Mouse (Mus musculus) liver, postnatal 0 days (tissue): ENCODE results near the gene Efna1. TPM values are rescaled to one million over a fixed set of nuclear protein-coding genes. Genes with fewer than 3 reads are reported as not detected.
A peak's percentile ranks its signal among the peaks of the same experiment; 100 is the strongest.

Experiments used
- ATAC-seq: fragments of 200-750 bp; cut with Nextera tagmentation; 2 replicates; pipeline ENCODE4 v1.8.0; 2017; ENCODE audit warnings: mild to moderate bottlenecking, moderate library complexity
- DNase-seq: peaks from one replicate; pipeline ENCODE4 v3.0.0-alpha.2; 2016
- H3K27ac ChIP-seq: fragments of 300-500 bp; sonication (generic); 2 replicates; pipeline ENCODE4 v1.5.1; 2014; ENCODE audit warnings: antibody characterized with exemption, moderate library complexity, mild to moderate bottlenecking, low read depth
- H3K27me3 ChIP-seq: fragments of 300-500 bp; sonication (generic); 2 replicates; pipeline ENCODE4 v1.6.1; 2014; ENCODE audit warnings: low read length, control low read depth, mixed read lengths; ENCODE audit not compliant: insufficient read depth
- H3K36me3 ChIP-seq: fragments of 300-500 bp; sonication (generic); replicated peaks from 2 replicates; pipeline ENCODE4 v1.6.1; 2014; ENCODE audit warnings: mild to moderate bottlenecking, control low read depth, low read length, moderate library complexity, mixed read lengths; ENCODE audit not compliant: insufficient read depth
- H3K4me1 ChIP-seq: fragments of 300-500 bp; sonication (generic); 2 replicates; pipeline ENCODE4 v1.6.1; 2014; ENCODE audit warnings: antibody characterized with exemption, mild to moderate bottlenecking, control low read depth; ENCODE audit not compliant: insufficient read depth
- H3K4me2 ChIP-seq: fragments of 300-500 bp; sonication (generic); 2 replicates; pipeline ENCODE4 v1.6.1; 2014; ENCODE audit warnings: low read depth, mild to moderate bottlenecking, low read length, moderate library complexity, mixed read lengths
- H3K4me3 ChIP-seq: fragments of 300-500 bp; sonication (generic); 2 replicates; pipeline ENCODE4 v1.5.1; 2014; ENCODE audit warnings: low read depth, low read length
- H3K9ac ChIP-seq: fragments of 300-500 bp; sonication (generic); replicated peaks from 2 replicates; pipeline ENCODE4 v1.6.1; 2014; ENCODE audit warnings: mild to moderate bottlenecking, moderate library complexity
- H3K9me3 ChIP-seq: fragments of 300-500 bp; sonication (generic); 2 replicates; pipeline ENCODE4 v1.6.1; 2016; ENCODE audit warnings: mild to moderate bottlenecking, control low read depth, low read length, mixed read lengths
- CTCF ChIP-seq: sonication (generic); IDR thresholded peaks from 2 replicates; pipeline ENCODE4 v1.5.1; 2016; ENCODE audit warnings: antibody characterized with exemption, low read depth
- EP300 ChIP-seq: IDR thresholded peaks from 2 replicates; pipeline ENCODE4 v1.6.1; 2016; ENCODE audit warnings: antibody characterized with exemption, low read depth, mild to moderate bottlenecking
- WGBS: fragments of 180-500 bp; shearing (Covaris S2); extraction: QIAGEN DNeasy Blood & Tissue Kit; methylation state at CpG from one replicate; pipeline ENCODE4 v1.1.7; 2014; ENCODE audit not compliant: insufficient replicate concordance; 5-methylcytosine and 5-hydroxymethylcytosine counted together
- polyA plus RNA-seq: library from polyadenylated mRNA; unstranded; fragments of >200 nt; fragmentation: Nextera tagmentation; extraction: Ambion mirVana; gene quantifications from 2 replicates; pipeline ENCODE4 v1.2.1, GENCODE M21; 2015

The Efna1 gene
- polyA plus RNA-seq, 1 experiment from 2014 or later, result 27.8 TPM

DNA sequence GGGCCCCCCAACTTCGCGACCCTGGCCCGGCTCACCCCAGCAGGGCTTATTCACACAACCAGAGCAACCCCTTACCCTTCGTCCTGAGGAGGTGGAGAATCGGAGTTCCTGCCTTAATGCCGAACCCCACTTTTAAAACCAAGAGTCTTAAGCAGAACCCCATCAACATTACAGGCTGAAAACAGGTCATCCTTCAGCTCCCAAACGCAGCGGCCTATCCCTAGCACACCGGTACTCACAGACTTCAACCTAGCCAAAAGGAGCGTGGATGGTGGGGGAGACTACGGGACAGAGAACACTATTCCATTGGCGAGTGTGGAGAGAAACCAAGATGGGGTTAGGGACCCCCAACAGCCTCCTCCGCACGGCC, 41.2 kb upstream of the Efna1 start:
- peaks cover 76% of the 10 kb centered on the region for H3K27me3 ChIP-seq

DNA sequence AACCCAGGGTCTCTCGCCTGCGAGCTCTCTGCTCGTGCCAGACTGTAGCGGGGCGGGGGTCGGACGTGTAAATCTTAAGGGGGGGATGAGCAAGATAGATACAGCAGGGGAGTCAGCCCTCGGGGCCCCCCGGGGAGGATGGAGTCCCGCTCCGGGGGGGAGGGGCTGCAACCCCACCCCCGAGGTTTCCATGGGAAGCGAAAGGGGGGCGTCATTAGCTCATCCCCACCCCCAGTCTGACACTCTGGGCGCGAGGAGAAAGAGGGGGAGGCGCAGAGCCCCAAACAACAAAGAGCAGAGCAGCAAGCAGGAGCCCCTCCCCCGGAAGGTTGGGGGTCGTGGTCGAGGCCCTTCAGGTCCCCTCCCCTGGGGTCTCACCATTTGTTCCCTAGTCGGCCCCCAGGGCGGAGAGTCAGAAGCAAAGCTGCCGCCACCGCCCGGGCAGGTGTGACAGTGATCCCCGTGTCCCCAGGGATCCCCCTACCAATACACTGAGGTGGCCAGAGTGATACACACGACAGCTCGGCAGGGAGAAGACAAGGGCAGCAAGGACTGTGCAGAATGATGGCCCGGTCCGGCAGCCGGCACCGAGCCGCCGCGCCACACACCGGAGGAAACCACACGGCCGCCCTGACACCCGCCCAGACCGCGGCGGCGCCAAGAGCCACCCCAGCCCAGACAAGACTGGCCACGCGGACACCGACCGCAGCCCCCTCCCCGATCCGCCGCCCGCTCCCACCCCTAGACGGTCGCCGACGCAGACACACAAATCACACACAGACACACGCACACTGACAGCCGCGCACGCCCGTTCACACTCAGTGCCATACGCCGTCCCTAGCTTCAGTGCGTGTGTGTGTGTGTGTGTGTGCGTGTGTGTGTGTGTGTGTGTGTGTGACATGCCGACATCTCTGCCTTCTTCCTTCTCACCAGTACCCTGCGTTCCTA, 40.5 kb upstream of the Efna1 start:
- Histone ChIP-seq H3K36me3 (no peaks in the 10 kb centered on the region), H3K4me1 (peaks cover 28% of the 10 kb centered on the region), H3K27ac (no peak overlapping the region), H3K4me2 (peak overlapping the region; percentile 79), H3K4me3 (peak overlapping the region; percentile 19), H3K9me3 (no peaks in the 10 kb centered on the region), H3K9ac (no peak overlapping the region), H3K27me3 (peaks cover 77% of the 10 kb centered on the region)
- DNase-seq, result no peak
- TF ChIP-seq EP300 (no peak), CTCF (no peak)
- WGBS, result 1% methylated on average over 53 of the region's 66 CpGs
- peak; percentile 26; the same call in 1 of the 2 replicates for ATAC-seq

More for the DNA sequence above, 41.2 kb upstream of the Efna1 start:
- no peak for DNase-seq
- Histone ChIP-seq H3K36me3 (no peaks in the 10 kb centered on the region), H3K4me2 (peak overlapping the region; percentile 79), H3K27ac (no peak overlapping the region), H3K9me3 (no peaks in the 10 kb centered on the region), H3K4me3 (peak overlapping the region; percentile 52), H3K4me1 (peaks cover 28% of the 10 kb centered on the region), H3K9ac (peak overlapping the region; percentile 48; the same call in 1 of the 2 replicates)
- ATAC-seq, result no peak
- TF ChIP-seq CTCF (no peak), EP300 (no peak)
- WGBS, result 4% methylated on average over 14 of the region's 14 CpGs

DNA sequence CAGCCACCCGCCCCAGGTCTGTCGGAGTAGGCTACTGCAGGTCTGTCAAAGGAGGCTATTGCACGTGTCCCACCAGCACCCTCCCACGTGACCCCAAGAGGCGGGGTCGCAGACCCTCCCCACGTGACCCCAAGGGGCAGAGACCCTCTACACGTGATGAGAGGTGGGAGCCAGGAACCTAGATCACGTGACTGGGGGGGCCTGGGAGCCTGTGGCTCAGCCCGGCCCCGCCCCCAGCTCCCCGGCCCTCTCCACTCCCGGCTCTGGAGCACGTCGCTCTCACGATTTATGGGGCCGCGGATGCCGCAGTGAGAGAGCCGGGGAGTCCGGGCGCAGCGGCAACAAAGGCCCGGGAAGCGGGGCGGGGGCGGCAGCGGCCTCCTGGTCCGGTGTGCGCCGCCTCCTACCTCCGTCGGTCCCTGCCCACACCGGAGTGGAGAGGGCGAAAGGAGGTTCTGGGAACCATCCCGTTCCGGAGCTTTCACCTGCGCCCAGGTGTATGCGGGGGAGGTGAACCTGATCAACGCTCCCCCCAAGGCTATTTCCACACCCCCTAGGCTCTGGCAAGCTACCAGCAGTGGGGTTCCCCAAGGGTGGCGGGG, 39.7 kb upstream of the Efna1 start:
- DNase-seq (no peak), ATAC-seq (no peak)
- H3K27me3 ChIP-seq, result peaks cover 84% of the 10 kb centered on the region
- H3K4me2 ChIP-seq, result peak overlapping the region; percentile 44
- 1% methylated on average over 33 of the region's 41 CpGs for WGBS
- H3K4me3 ChIP-seq, result peak overlapping the region; percentile 11; the same call in 1 of the 2 replicates
- no peaks in the 10 kb centered on the region for H3K36me3 ChIP-seq
- H3K27ac ChIP-seq, result no peak overlapping the region
- H3K9me3 ChIP-seq, result no peaks in the 10 kb centered on the region
- TF ChIP-seq EP300, result no peak
- TF ChIP-seq CTCF, result no peak
- H3K9ac ChIP-seq, result no peak overlapping the region
- peaks cover 36% of the 10 kb centered on the region for H3K4me1 ChIP-seq

- H3K4me1 ChIP-seq, result peaks cover 45% of the 10 kb centered on the region
- H3K4me3 ChIP-seq, result peak overlapping the region; percentile 42
- peak overlapping the region; percentile 61 for H3K4me2 ChIP-seq
- no peak for DNase-seq
- H3K9ac ChIP-seq, result no peak overlapping the region
- ATAC-seq, result no peak
- H3K9me3 ChIP-seq, result no peaks in the 10 kb centered on the region
- TF ChIP-seq EP300 (no peak), CTCF (no peak)
- no peaks in the 10 kb centered on the region for H3K36me3 ChIP-seq
- WGBS, result 3% methylated on average over 57 of the region's 58 CpGs
- no peak overlapping the region for H3K27ac ChIP-seq
- H3K27me3 ChIP-seq, result peaks cover 85% of the 10 kb centered on the region
Measured at GRCm38 (mm10) chr3:89319591-89320350, 38.8 kb upstream of the Efna1 start.

- Histone ChIP-seq H3K36me3 (no peaks in the 10 kb centered on the region), H3K4me1 (peaks cover 45% of the 10 kb centered on the region), H3K9ac (no peak overlapping the region), H3K27ac (no peak overlapping the region), H3K4me2 (peak overlapping the region; percentile 61; the same call in 1 of the 2 replicates), H3K4me3 (peak overlapping the region; percentile 42), H3K27me3 (peaks cover 81% of the 10 kb centered on the region), H3K9me3 (no peaks in the 10 kb centered on the region)
- ATAC-seq (no peak), DNase-seq (no peak)
- TF ChIP-seq EP300 (no peak), CTCF (no peak)
- 21% methylated on average over 21 of the region's 21 CpGs for WGBS
Measured at GRCm38 (mm10) chr3:89318971-89319590, 38.1 kb upstream of the Efna1 start.
